Mouse (Mus musculus) lung, adult 2 months (tissue): ENCODE data around the gene Acmsd.

Experiments
- CTCF ChIP-seq: fragments of 200-500 bp; IDR thresholded peaks from 2 replicates; pipeline ENCODE4 v1.5.1; 2011; ENCODE audit warnings: mild to moderate bottlenecking, low read length, control low read depth; ENCODE audit not compliant: insufficient read depth
- POLR2A ChIP-seq: fragments of 200-500 bp; IDR thresholded peaks from 2 replicates; pipeline ENCODE4 v1.6.1; 2011; ENCODE audit warnings: low read depth, mild to moderate bottlenecking, control low read depth, low read length, borderline replicate concordance; ENCODE audit errors: extremely low read depth

- TF ChIP-seq CTCF = no peak
- TF ChIP-seq POLR2A = no peak
Observed at GRCm38 (mm10) chr1:127802916-127803315, 73.7 kb downstream of the Acmsd start.
